Mouse (Mus musculus): Measurements from ENCODE around the gene Thg1l. TPM values are rescaled to one million over a fixed set of nuclear protein-coding genes. Genes with fewer than 3 reads are reported as not detected.

The Thg1l gene
- polyA plus RNA-seq (2015; fragmentation: Nextera tagmentation; extraction: Ambion mirVana): 10.5 and 11.6 TPM in 2 replicates

GRCm38 (mm10) chr11:45955127-45955627, at the start of gene Thg1l:
Gene Thg1l (minus strand): TSS chr11:45955494.
- H3K9me3 ChIP-seq (replicated peaks): no peaks in the 10 kb centered on the region
- H3K27ac ChIP-seq: no peak within 1 kb of the TSS
- peak; percentile 99 for ATAC-seq
- H3K27me3 ChIP-seq: no peaks in the 10 kb centered on the region
- H3K9ac ChIP-seq: peak within 1 kb of the TSS; percentile 59
- WGBS: under 1% methylated on average over 32 of the region's 32 CpGs
- H3K4me1 ChIP-seq: peaks cover 9% of the 10 kb centered on the region; the same call in 1 of the 2 replicates
- H3K4me2 ChIP-seq: peak within 1 kb of the TSS; percentile 59
- peak within 1 kb of the TSS; percentile 66 for H3K4me3 ChIP-seq
- H3K36me3 ChIP-seq (ENCODE audit: poor library complexity, severe bottlenecking): peaks cover 10% of the 10 kb centered on the region

GRCm38 (mm10) chr11:45992087-45992486, 36.8 kb upstream of the Thg1l start:
- 53% methylated on average over 13 of the region's 13 CpGs for WGBS
- H3K4me1 ChIP-seq: no peaks in the 10 kb centered on the region
- H3K36me3 ChIP-seq (ENCODE audit: poor library complexity, severe bottlenecking): no peaks in the 10 kb centered on the region
- H3K9ac ChIP-seq: no peak overlapping the region
- H3K4me3 ChIP-seq: no peak overlapping the region
- H3K9me3 ChIP-seq (replicated peaks): no peaks in the 10 kb centered on the region
- no peak for ATAC-seq
- H3K27ac ChIP-seq: no peak overlapping the region
- H3K27me3 ChIP-seq: no peaks in the 10 kb centered on the region
- H3K4me2 ChIP-seq: peak overlapping the region; percentile 53

- Histone ChIP-seq H3K4me3 (peak overlapping the region; percentile 23), H3K4me1 (no peaks in the 10 kb centered on the region), H3K4me2 (peak overlapping the region; percentile 53), H3K9me3 (replicated peaks) (no peaks in the 10 kb centered on the region), H3K9ac (peak overlapping the region; percentile 40; the same call in 1 of the 2 replicates), H3K27me3 (no peaks in the 10 kb centered on the region), H3K27ac (no peak overlapping the region), H3K36me3 (ENCODE audit: poor library complexity, severe bottlenecking) (no peaks in the 10 kb centered on the region)
- 5% methylated on average over 16 of the region's 16 CpGs for WGBS
- ATAC-seq: no peak
Observed at GRCm38 (mm10) chr11:45991604-45992003, 36.3 kb upstream of the Thg1l start.

GRCm38 (mm10) chr11:45980893-45981253, 25.6 kb upstream of the Thg1l start:
- Histone ChIP-seq H3K4me2 (peak overlapping the region; percentile 72), H3K9ac (peak overlapping the region; percentile 85), H3K36me3 (ENCODE audit: poor library complexity, severe bottlenecking) (no peaks in the 10 kb centered on the region), H3K9me3 (replicated peaks) (peaks cover 6% of the 10 kb centered on the region; the same call in 1 of the 2 replicates), H3K4me1 (0 out of 2 replicates have a peak, but pooled peaks cover 8% of the 10 kb centered on the region), H3K4me3 (peak overlapping the region; percentile 65), H3K27ac (peak overlapping the region; percentile 54; the same call in 1 of the 2 replicates), H3K27me3 (peaks cover 11% of the 10 kb centered on the region; the same call in 1 of the 2 replicates)
- WGBS: 38% methylated on average over 19 of the region's 19 CpGs
- peak; percentile 37; the same call in 1 of the 2 replicates for ATAC-seq

- 11% methylated on average over 85 of the region's 115 CpGs for WGBS
- H3K9ac ChIP-seq: peak within 1 kb of the TSS; percentile 85
- 0 out of 2 replicates have a peak, but pooled peaks cover 8% of the 10 kb centered on the region for H3K4me1 ChIP-seq
- H3K4me2 ChIP-seq: peak within 1 kb of the TSS; percentile 72
- peak; percentile 98 for ATAC-seq
- H3K36me3 ChIP-seq (ENCODE audit: poor library complexity, severe bottlenecking): no peaks in the 10 kb centered on the region
- peak within 1 kb of the TSS; percentile 65 for H3K4me3 ChIP-seq
- peaks cover 6% of the 10 kb centered on the region; the same call in 1 of the 2 replicates for H3K9me3 ChIP-seq (replicated peaks)
- H3K27me3 ChIP-seq: peaks cover 11% of the 10 kb centered on the region; the same call in 1 of the 2 replicates
- peak within 1 kb of the TSS; percentile 54; the same call in 1 of the 2 replicates for H3K27ac ChIP-seq
Observed at GRCm38 (mm10) chr11:45979946-45980892, 24.9 kb upstream of the Thg1l start, which contains the start of gene Sox30. Gene Sox30 (plus strand): TSS chr11:45980310.

- no peak for ATAC-seq
- no peak overlapping the region for H3K27ac ChIP-seq
- H3K4me3 ChIP-seq: no peak overlapping the region
- H3K4me1 ChIP-seq: 0 out of 2 replicates have a peak, but pooled peaks cover 5% of the 10 kb centered on the region
- H3K27me3 ChIP-seq: peaks cover 8% of the 10 kb centered on the region; the same call in 1 of the 2 replicates
- no peak overlapping the region for H3K9ac ChIP-seq
- no peak overlapping the region for H3K4me2 ChIP-seq
- H3K36me3 ChIP-seq (ENCODE audit: poor library complexity, severe bottlenecking): no peaks in the 10 kb centered on the region
- WGBS: 82% methylated on average over 3 of the region's 3 CpGs
- H3K9me3 ChIP-seq (replicated peaks): peaks cover 6% of the 10 kb centered on the region; the same call in 1 of the 2 replicates
Observed at GRCm38 (mm10) chr11:45976061-45976460, 20.8 kb upstream of the Thg1l start.

GRCm38 (mm10) chr11:45974466-45974865, 19.2 kb upstream of the Thg1l start:
- no peak for ATAC-seq
- H3K9ac ChIP-seq: no peak overlapping the region
- WGBS: 90% methylated on average over 8 of the region's 8 CpGs

GRCm38 (mm10) chr11:45973635-45974034, 18.3 kb upstream of the Thg1l start:
- H3K27ac ChIP-seq: no peak overlapping the region
- H3K9me3 ChIP-seq (replicated peaks): no peaks in the 10 kb centered on the region
- no peaks in the 10 kb centered on the region for H3K36me3 ChIP-seq (ENCODE audit: poor library complexity, severe bottlenecking)
- 85% methylated on average over 5 of the region's 5 CpGs for WGBS
- no peak for ATAC-seq
- H3K9ac ChIP-seq: no peak overlapping the region
- no peak overlapping the region for H3K4me3 ChIP-seq
- H3K4me1 ChIP-seq: no peaks in the 10 kb centered on the region
- H3K4me2 ChIP-seq: no peak overlapping the region
- no peaks in the 10 kb centered on the region for H3K27me3 ChIP-seq

More at GRCm38 (mm10) chr11:45974466-45974865, 19.2 kb upstream of the Thg1l start:
- Histone ChIP-seq H3K4me3 (no peak overlapping the region), H3K27me3 (0 out of 2 replicates have a peak, but pooled peaks cover 3% of the 10 kb centered on the region), H3K4me1 (no peaks in the 10 kb centered on the region), H3K27ac (no peak overlapping the region), H3K4me2 (no peak overlapping the region), H3K9me3 (replicated peaks) (0 out of 2 replicates have a peak, but pooled peaks cover under 1% of the 10 kb centered on the region), H3K36me3 (ENCODE audit: poor library complexity, severe bottlenecking) (no peaks in the 10 kb centered on the region)

- Histone ChIP-seq H3K27ac (no peak overlapping the region), H3K36me3 (ENCODE audit: poor library complexity, severe bottlenecking) (no peaks in the 10 kb centered on the region), H3K4me2 (no peak overlapping the region), H3K9me3 (replicated peaks) (no peaks in the 10 kb centered on the region), H3K27me3 (no peaks in the 10 kb centered on the region), H3K4me3 (no peak overlapping the region), H3K4me1 (no peaks in the 10 kb centered on the region), H3K9ac (no peak overlapping the region)
- ATAC-seq: no peak
- WGBS: 90% methylated on average over 3 of the region's 3 CpGs
Observed at GRCm38 (mm10) chr11:45968466-45968865, 13.2 kb upstream of the Thg1l start.

- no peaks in the 10 kb centered on the region for H3K27me3 ChIP-seq
- H3K4me1 ChIP-seq: no peaks in the 10 kb centered on the region
- no peaks in the 10 kb centered on the region for H3K36me3 ChIP-seq (ENCODE audit: poor library complexity, severe bottlenecking)
- no peak overlapping the region for H3K4me2 ChIP-seq
- no peak overlapping the region for H3K4me3 ChIP-seq
- H3K27ac ChIP-seq: no peak overlapping the region
- H3K9ac ChIP-seq: no peak overlapping the region
- H3K9me3 ChIP-seq (replicated peaks): no peaks in the 10 kb centered on the region
- 89% methylated on average over 4 of the region's 4 CpGs for WGBS
- ATAC-seq: no peak
Observed at GRCm38 (mm10) chr11:45966896-45967295, 11.6 kb upstream of the Thg1l start.

GRCm38 (mm10) chr11:45960003-45960402, 4.7 kb upstream of the Thg1l start:
- no peak overlapping the region for H3K4me2 ChIP-seq
- no peak overlapping the region for H3K27ac ChIP-seq
- no peak overlapping the region for H3K9ac ChIP-seq
- H3K36me3 ChIP-seq (ENCODE audit: poor library complexity, severe bottlenecking): no peaks in the 10 kb centered on the region
- H3K27me3 ChIP-seq: no peaks in the 10 kb centered on the region
- ATAC-seq: no peak
- H3K9me3 ChIP-seq (replicated peaks): no peaks in the 10 kb centered on the region
- H3K4me3 ChIP-seq: no peak overlapping the region
- 81% methylated on average over 5 of the region's 5 CpGs for WGBS
- no peaks in the 10 kb centered on the region for H3K4me1 ChIP-seq

- Histone ChIP-seq H3K9me3 (replicated peaks) (no peaks in the 10 kb centered on the region), H3K9ac (no peak overlapping the region), H3K36me3 (ENCODE audit: poor library complexity, severe bottlenecking) (no peaks in the 10 kb centered on the region), H3K27me3 (no peaks in the 10 kb centered on the region), H3K4me1 (peaks cover 3% of the 10 kb centered on the region; the same call in 1 of the 2 replicates), H3K27ac (no peak overlapping the region), H3K4me2 (no peak overlapping the region), H3K4me3 (no peak overlapping the region)
- ATAC-seq: no peak
- 75% methylated on average over 3 of the region's 3 CpGs for whole genome bisulfite sequencing
Observed at GRCm38 (mm10) chr11:45959598-45959997, 4.3 kb upstream of the Thg1l start.

All from forebrain, embryonic 13.5 days (tissue).